Mouse (Mus musculus) CH12.LX (cell line): ENCODE measurements at regions not wholly inside any gene's neighbourhood (a gene's known extent, or its start where the extent isn't known, plus 50 kb on each side); places are given as distances from the start of the nearest gene placed in this dataset.

Experiments used
- DNase-seq: peaks from one replicate; pipeline ENCODE4 v3.0.0-alpha.2; 2013; ENCODE audit errors: extremely low read depth
- H3K27ac ChIP-seq: 2 replicates; pipeline ENCODE4 v1.5.1; 2012; ENCODE audit warnings: low read depth, mild to moderate bottlenecking, control low read depth, moderate library complexity; ENCODE audit not compliant: insufficient read depth
- H3K27me3 ChIP-seq: replicated peaks from 2 replicates; pipeline ENCODE3; 2012; ENCODE audit warnings: inconsistent platforms
- H3K36me3 ChIP-seq, 2 experiments: replicated peaks in 1 of 2; 2 replicates each; pipeline versions ENCODE3 to v1.6.1; 2012; ENCODE audit warnings: inconsistent platforms in 1 of 2, low read length in 1 of 2, mild to moderate bottlenecking in 1 of 2, mixed read lengths in 1 of 2, moderate library complexity in 1 of 2; ENCODE audit not compliant: control insufficient read depth in 1 of 2, insufficient read depth in 1 of 2
- H3K4me1 ChIP-seq, 2 experiments: 2 replicates each; pipeline ENCODE4 v1.6.1; 2012; ENCODE audit warnings: inconsistent platforms in 1 of 2, moderate library complexity in 1 of 2; ENCODE audit not compliant: insufficient read depth in 2 of 2, control insufficient read depth in 1 of 2
- H3K4me2 ChIP-seq: 2 replicates; pipeline ENCODE4 v1.6.1; 2012; ENCODE audit warnings: low read depth, mild to moderate bottlenecking, control low read depth; ENCODE audit not compliant: poor library complexity, insufficient read depth, severe bottlenecking
- H3K4me3 ChIP-seq, 3 experiments: fragments of 150-350 bp in 1 of 3; sonication (generic) in 1 of 3; replicated peaks in 1 of 3; 2 replicates each; pipeline versions ENCODE3 to v1.5.1; 2011 to 2012; ENCODE audit warnings: low read depth in 2 of 3, low read length in 2 of 3, mild to moderate bottlenecking in 2 of 3, moderate library complexity in 2 of 3, control low read depth in 1 of 3, improper control_type of control experiment in 1 of 3, inconsistent platforms in 1 of 3, mixed read lengths in 1 of 3; ENCODE audit not compliant: poor library complexity in 1 of 3
- H3K79me2 ChIP-seq: replicated peaks from 2 replicates; pipeline ENCODE4 v1.6.1; 2012; ENCODE audit warnings: mild to moderate bottlenecking, moderate library complexity; ENCODE audit not compliant: control insufficient read depth, poor library complexity, insufficient read depth, severe bottlenecking; ENCODE audit errors: extremely low read depth
- H3K9ac ChIP-seq: 2 replicates; pipeline ENCODE4 v1.6.1; 2012; ENCODE audit warnings: low read depth, mild to moderate bottlenecking, control low read depth, moderate library complexity; ENCODE audit not compliant: insufficient read depth
- H3K9me3 ChIP-seq: replicated peaks from 2 replicates; pipeline ENCODE3; 2012; ENCODE audit warnings: low read length, inconsistent platforms, mixed read lengths
- CHD1 ChIP-seq: IDR thresholded peaks from 2 replicates; pipeline ENCODE4 v1.6.1; 2012; ENCODE audit warnings: low read depth, low read length, improper control_type of control experiment, inconsistent platforms
- CTCF ChIP-seq, 2 experiments: IDR thresholded peaks in 1 of 2; conservative IDR thresholded peaks in 1 of 2; 2 replicates each; pipeline ENCODE4 v1.5.1; 2011 to 2012; ENCODE audit warnings: low read depth in 2 of 2, low read length in 2 of 2, improper control_type of control experiment in 1 of 2, inconsistent platforms in 1 of 2, mild to moderate bottlenecking in 1 of 2, moderate library complexity in 1 of 2
- ELF1 ChIP-seq: IDR thresholded peaks from 2 replicates; pipeline ENCODE4 v1.6.1; 2014; ENCODE audit warnings: low read depth, mild to moderate bottlenecking, inconsistent platforms, low read length, improper control_type of control experiment
- GABPA ChIP-seq: IDR thresholded peaks from 2 replicates; pipeline ENCODE4 v1.6.1; 2012; ENCODE audit warnings: low read depth, low read length, improper control_type of control experiment, inconsistent platforms; ENCODE audit not compliant: insufficient replicate concordance
- HCFC1 ChIP-seq: IDR thresholded peaks from 2 replicates; pipeline ENCODE4 v1.6.1; 2012; ENCODE audit warnings: low read depth, mild to moderate bottlenecking, inconsistent platforms, low read length, improper control_type of control experiment
- JUND ChIP-seq: conservative IDR thresholded peaks from 2 replicates; pipeline ENCODE4 v1.6.1; 2011; ENCODE audit warnings: low read depth, low read length, improper control_type of control experiment
- MAFK ChIP-seq: IDR thresholded peaks from 2 replicates; pipeline ENCODE4 v1.6.1; 2011; ENCODE audit warnings: low read length, improper control_type of control experiment; ENCODE audit not compliant: insufficient replicate concordance
- MXI1 ChIP-seq: IDR thresholded peaks from 2 replicates; pipeline ENCODE4 v1.6.1; 2011; ENCODE audit warnings: mild to moderate bottlenecking, low read depth, low read length, improper control_type of control experiment
- MYC ChIP-seq: IDR thresholded peaks from 2 replicates; pipeline ENCODE4 v1.6.1; 2011; ENCODE audit warnings: low read depth, mild to moderate bottlenecking, improper control_type of control experiment, low read length
- NRF1 ChIP-seq: IDR thresholded peaks from 2 replicates; pipeline ENCODE4 v1.6.1; 2014; ENCODE audit warnings: low read depth, mild to moderate bottlenecking, inconsistent platforms, low read length, improper control_type of control experiment, moderate library complexity
- PAX5 ChIP-seq: IDR thresholded peaks from 2 replicates; pipeline ENCODE4 v1.6.1; 2012; ENCODE audit warnings: low read length, inconsistent platforms, mixed read lengths
- POLR2A ChIP-seq: IDR thresholded peaks from 2 replicates; pipeline ENCODE4 v1.6.1; 2011; ENCODE audit warnings: low read depth, mild to moderate bottlenecking, improper control_type of control experiment, low read length
- RAD21 ChIP-seq: IDR thresholded peaks from 2 replicates; pipeline ENCODE4 v1.6.1; 2011; ENCODE audit warnings: low read depth, mild to moderate bottlenecking, low read length, improper control_type of control experiment, moderate library complexity
- SIN3A ChIP-seq: IDR thresholded peaks from 2 replicates; pipeline ENCODE4 v1.6.1; 2012; ENCODE audit warnings: low read length, improper control_type of control experiment, inconsistent platforms
- TBP ChIP-seq: conservative IDR thresholded peaks from 2 replicates; pipeline ENCODE4 v1.6.1; 2011; ENCODE audit warnings: low read depth, low read length, improper control_type of control experiment
- UBTF ChIP-seq: IDR thresholded peaks from 2 replicates; pipeline ENCODE4 v1.6.1; 2012; ENCODE audit warnings: low read depth, mild to moderate bottlenecking, inconsistent platforms, low read length, improper control_type of control experiment, moderate library complexity
- USF1 ChIP-seq: IDR thresholded peaks from 2 replicates; pipeline ENCODE4 v1.6.1; 2014; ENCODE audit warnings: low read depth, mild to moderate bottlenecking, inconsistent platforms, low read length, improper control_type of control experiment
- USF2 ChIP-seq: conservative IDR thresholded peaks from 2 replicates; pipeline ENCODE4 v1.6.1; 2011; ENCODE audit warnings: low read depth, low read length, improper control_type of control experiment
- ZC3H11A ChIP-seq: IDR thresholded peaks from 2 replicates; pipeline ENCODE4 v1.6.1; 2012; ENCODE audit warnings: low read depth, mild to moderate bottlenecking, inconsistent platforms, low read length, improper control_type of control experiment
- ZKSCAN1 ChIP-seq: IDR thresholded peaks from 2 replicates; pipeline ENCODE4 v1.6.1; 2012; ENCODE audit warnings: low read depth, inconsistent platforms, low read length, improper control_type of control experiment, borderline replicate concordance
- ZNF384 ChIP-seq: IDR thresholded peaks from 2 replicates; pipeline ENCODE4 v1.6.1; 2012; ENCODE audit warnings: low read depth, low read length, improper control_type of control experiment, inconsistent platforms
- dilution Hi-C: fragments of 300-500 bp; cut with MboI; formaldehyde crosslinking; loops from 2 replicates; pipeline ENCODE4 v1.14.3; 2020; ENCODE audit warnings: low sequenced_read_pairs; ENCODE audit not compliant: extremely low pct_unique_long_range_greater_than_20kb, extremely low pct_ligation_motif_present
- in situ Hi-C: fragments of 300-500 bp; cut with MboI; formaldehyde crosslinking; loops from 3 replicates; pipeline ENCODE4 v1.14.3; 2019; ENCODE audit warnings: low sequenced_read_pairs, low pct_ligation_motif_present, low pct_unique_long_range_greater_than_20kb, mixed read lengths

DNA sequence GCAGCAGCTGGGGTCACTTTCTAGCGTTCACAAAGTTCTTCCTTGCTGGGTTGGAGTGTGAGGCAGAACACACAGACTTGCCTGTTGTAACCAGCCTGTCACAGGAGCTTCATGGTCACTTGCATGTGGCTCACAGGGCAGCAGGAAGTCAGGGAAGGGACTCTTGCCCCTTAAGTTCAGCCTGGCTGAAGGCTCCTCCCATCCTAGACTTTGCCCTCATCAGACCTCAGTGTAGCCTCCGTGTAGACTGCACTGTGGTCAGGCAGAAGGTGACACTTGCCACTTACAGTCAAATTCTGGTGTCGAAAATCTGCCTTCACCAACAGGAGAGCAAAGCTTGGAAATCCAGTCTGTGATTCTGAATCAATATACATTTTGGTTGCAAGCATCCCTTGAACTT lies 115.4 kb downstream of the Irx5 start:
- dilution Hi-C loops = no loop called here
- Histone ChIP-seq H3K79me2 (no peaks in the 10 kb centered on the region), H3K4me3 (no peak overlapping the region), H3K9ac (no peak overlapping the region), H3K27ac (no peak overlapping the region), H3K4me2 (no peak overlapping the region), H3K27me3 (no peaks in the 10 kb centered on the region), H3K4me1 (no peaks in the 10 kb centered on the region), H3K9me3 (peaks cover 91% of the 10 kb centered on the region), H3K36me3 (no peaks in the 10 kb centered on the region)
- TF ChIP-seq MAFK = no peak
- no peak for TF ChIP-seq MYC
- no peak for TF ChIP-seq ELF1
- no peak for TF ChIP-seq GABPA
- no peak for TF ChIP-seq NRF1
- TF ChIP-seq RAD21 = no peak
- TF ChIP-seq CHD1 = no peak
- no peak for TF ChIP-seq ZKSCAN1
- TF ChIP-seq JUND = no peak
- no peak for TF ChIP-seq HCFC1
- TF ChIP-seq PAX5 = no peak
- no peak for TF ChIP-seq SIN3A
- no peak for TF ChIP-seq CTCF (conservative IDR thresholded peaks at IDR 0.05 in 1 of 2, IDR thresholded peaks at IDR 0.05 in 1 of 2; ENCODE audit: low read depth in 2 of 2, low read length in 2 of 2)
- TF ChIP-seq TBP = no peak
- no peak for TF ChIP-seq ZC3H11A
- no peak for TF ChIP-seq USF2
- TF ChIP-seq ZNF384 = no peak
- no peak for TF ChIP-seq USF1
- TF ChIP-seq UBTF = no peak
- in situ Hi-C loops = no loop called here
- DNase-seq = no peak

GRCm38 (mm10) chr8:92482393-92482792 lies 125.0 kb downstream of the Irx5 start:
- dilution Hi-C loops = no loop called here
- H3K27ac ChIP-seq = no peak overlapping the region
- TF ChIP-seq POLR2A (no peak), MXI1 (no peak)
- in situ Hi-C loops = no loop called here
- H3K4me2 ChIP-seq = no peak overlapping the region
- H3K9ac ChIP-seq = no peak overlapping the region
- no peaks in the 10 kb centered on the region for H3K27me3 ChIP-seq
- H3K4me3 ChIP-seq = no peak overlapping the region
- no peaks in the 10 kb centered on the region for H3K79me2 ChIP-seq
- H3K36me3 ChIP-seq = no peaks in the 10 kb centered on the region
- peaks cover 84% of the 10 kb centered on the region for H3K9me3 ChIP-seq
- no peak for DNase-seq
- no peaks in the 10 kb centered on the region for H3K4me1 ChIP-seq
